Comparison of ENCODE assay signal across 12 mouse cellular contexts in the genomic region with DNA sequence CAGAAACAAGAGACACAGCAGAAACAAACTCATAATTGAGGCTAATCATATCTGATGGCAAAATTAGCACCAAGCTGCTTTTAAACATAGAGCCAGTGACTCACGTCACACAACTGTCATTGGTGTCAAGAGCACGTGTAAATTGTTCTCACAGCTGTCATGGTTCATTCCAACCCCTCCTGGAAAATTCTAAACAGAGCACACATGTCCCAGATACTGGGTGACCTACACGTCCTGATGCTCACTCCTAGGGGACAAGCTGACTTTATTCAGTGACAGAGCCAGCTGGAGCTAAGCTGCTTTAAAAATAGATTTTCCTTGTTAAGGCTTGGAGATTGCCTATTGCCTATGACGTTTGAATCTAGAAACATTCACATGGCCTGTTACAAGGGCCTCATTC.
A peak's percentile ranks its signal among the peaks of the same experiment; 100 is the strongest.
DNase-seq lines count a peak whose midpoint lies in the region; ATAC-seq and TF ChIP-seq lines count a peak whose summit lies in the region.
"Had no signal": no experiment of that assay in that cellular context is flagged by ENCODE, and none has a peak within 500 bp of the region (broad histone marks: within the 10 kb centered on the region; RNA-seq: fewer than 3 reads in every experiment).

No protein-coding gene starts in this region.

- no peaks in the 10 kb centered on the region for H3K27me3 ChIP-seq in lung, postnatal 0 days (replicated peaks; ENCODE audit: insufficient read depth, low read length)
- H3K27me3 ChIP-seq in heart, embryonic 10.5 days (ENCODE audit: insufficient read depth, poor library complexity, severe bottlenecking): no peaks in the 10 kb centered on the region
- H3K27me3 ChIP-seq in heart, postnatal 0 days (ENCODE audit: control insufficient read depth, insufficient read depth, low read length): no peaks in the 10 kb centered on the region

- H3K4me3 ChIP-seq in lung, postnatal 0 days (ENCODE audit: low read depth, low read length): no peak overlapping the region
- no peak overlapping the region for H3K4me3 ChIP-seq in heart, embryonic 10.5 days
- H3K4me3 ChIP-seq in heart, postnatal 0 days (ENCODE audit: low read depth, low read length): no peak overlapping the region

- H3K27ac ChIP-seq in lung, postnatal 0 days (ENCODE audit: low read length): no peak overlapping the region
- peak overlapping the region; percentile 64; the same call in 1 of the 2 replicates for H3K27ac ChIP-seq in heart, embryonic 10.5 days
- H3K27ac ChIP-seq in heart, postnatal 0 days (ENCODE audit: low read depth): peak overlapping the region; percentile 83

- H3K9me3 ChIP-seq in lung, postnatal 0 days (ENCODE audit: low read length): no peaks in the 10 kb centered on the region
- no peaks in the 10 kb centered on the region for H3K9me3 ChIP-seq in heart, embryonic 10.5 days
- no peaks in the 10 kb centered on the region for H3K9me3 ChIP-seq in heart, postnatal 0 days (replicated peaks; ENCODE audit: control insufficient read depth, low read length)

- ATAC-seq in lung, postnatal 0 days: peak; percentile 23; the same call in 1 of the 2 replicates
- peak; percentile 97 for ATAC-seq in heart, postnatal 0 days (ENCODE audit: insufficient read depth, low read depth)

- H3K4me1 ChIP-seq in lung, postnatal 0 days (ENCODE audit: insufficient read depth, low read depth, low read length): 0 out of 2 replicates have a peak, but pooled peaks cover 3% of the 10 kb centered on the region
- peaks cover 15% of the 10 kb centered on the region for H3K4me1 ChIP-seq in heart, embryonic 10.5 days
- H3K4me1 ChIP-seq in heart, postnatal 0 days (ENCODE audit: control insufficient read depth, insufficient read depth): peaks cover 21% of the 10 kb centered on the region

- peak; percentile 49 for DNase-seq in lung, postnatal 0 days (ENCODE audit: low spot score)
- no peak for DNase-seq in lung, postnatal 25 days (ENCODE audit: low spot score)
- DNase-seq in heart, embryonic 10.5 days (ENCODE audit: low spot score): no peak
- DNase-seq in heart, postnatal 0 days (ENCODE audit: low spot score): peak; percentile 94
- peak; percentile 43 for DNase-seq in telencephalon, adult 2 months (ENCODE audit: low read depth, low spot score)
- DNase-seq in layer of hippocampus, adult 9-10 months (ENCODE audit: low spot score): no peak
- no peak for DNase-seq in embryo, embryonic 9.5 days (ENCODE audit: extremely low spot score)
- DNase-seq: adrenal gland, postnatal 25 days; cerebellum, adult 9-11 months; embryo, embryonic 11 days; lung, postnatal 36 days had no signal

- no peak overlapping the region for H3K9ac ChIP-seq in lung, postnatal 0 days (replicated peaks; ENCODE audit: low read depth)
- no peak overlapping the region for H3K9ac ChIP-seq in heart, postnatal 0 days (replicated peaks; ENCODE audit: low read depth, low read length)

- no peaks in the 10 kb centered on the region for H3K36me3 ChIP-seq in lung, postnatal 0 days (ENCODE audit: insufficient read depth, low read length)
- no peaks in the 10 kb centered on the region for H3K36me3 ChIP-seq in heart, embryonic 10.5 days
- H3K36me3 ChIP-seq in heart, postnatal 0 days (replicated peaks; ENCODE audit: control insufficient read depth, insufficient read depth, low read length): no peaks in the 10 kb centered on the region

- WGBS in lung, postnatal 0 days: 58% methylated on average over 4 of the region's 4 CpGs
- 31% methylated on average over 4 of the region's 4 CpGs for WGBS in heart, embryonic 10.5 days
- WGBS in heart, postnatal 0 days: 20% methylated on average over 4 of the region's 4 CpGs

- no peak overlapping the region for H3K4me2 ChIP-seq in lung, postnatal 0 days (replicated peaks; ENCODE audit: low read depth, low read length)
- no peak overlapping the region for H3K4me2 ChIP-seq in heart, postnatal 0 days (ENCODE audit: low read depth, low read length)
- H3K4me2 ChIP-seq: midbrain, embryonic 11.5 days had no signal

- TF ChIP-seq EP300 in lung, postnatal 0 days (IDR thresholded peaks at IDR 0.05): no peak
- peak; percentile 93 for TF ChIP-seq EP300 in heart, postnatal 0 days (IDR thresholded peaks at IDR 0.05; ENCODE audit: low read depth)

- no peak for TF ChIP-seq CTCF in lung, postnatal 0 days (IDR thresholded peaks at IDR 0.05)
- TF ChIP-seq CTCF in heart, postnatal 0 days (IDR thresholded peaks at IDR 0.05; ENCODE audit: low read depth): no peak

Comparison
In these comparisons a context has a peak if more than half of its experiments do, and no peak if none do; other contexts are left out.
1. DNase-seq: peak in lung, postnatal 0 days (single experiment), heart, postnatal 0 days (single experiment) and telencephalon, adult 2 months (single experiment); none in lung, postnatal 25 days (single experiment), heart, embryonic 10.5 days (single experiment), layer of hippocampus, adult 9-10 months (single experiment) and embryo, embryonic 9.5 days (single experiment).